Mouse (Mus musculus): ENCODE measurements around the gene Fcgr1. TPM values are rescaled to one million over a fixed set of nuclear protein-coding genes. Genes with fewer than 3 reads are reported as not detected.

Gene Fcgr1
- not detected for polyA plus RNA-seq (2017; shearing (Covaris generic))

GRCm38 (mm10) chr3:96293787-96294186, at the start of gene Fcgr1:
TSS of gene Fcgr1 (minus strand) at chr3:96293969.

GRCm38 (mm10) chr3:96269511-96270474, 24.0 kb downstream of the Fcgr1 start, which contains the start of gene Hist2h2bb:
TSS of gene Hist2h2bb (plus strand) at chr3:96269752.

GRCm38 (mm10) chr3:96268051-96268775, 25.6 kb downstream of the Fcgr1 start, which contains the start of gene Hist2h3b:
TSS of gene Hist2h3b (plus strand) at chr3:96268654.

GRCm38 (mm10) chr3:96262979-96263550, 30.7 kb downstream of the Fcgr1 start, which contains the start of gene Hist2h4:
TSS of gene Hist2h4 (minus strand) at chr3:96263311.

GRCm38 (mm10) chr3:96246427-96246856, 47.3 kb downstream of the Fcgr1 start, which contains the start of gene Hist2h3c1:
TSS of gene Hist2h3c1 (plus strand) at chr3:96246685.

GRCm38 (mm10) chr3:96245003-96245886, 48.5 kb downstream of the Fcgr1 start, which contains the start of gene Hist2h2aa1:
TSS of gene Hist2h2aa1 (plus strand) at chr3:96245497.

GRCm38 (mm10) chr3:96239949-96240798, 53.6 kb downstream of the Fcgr1 start, which contains the start of gene Hist2h2aa2:
TSS of gene Hist2h2aa2 (minus strand) at chr3:96240276.

GRCm38 (mm10) chr3:96238954-96239793, 54.6 kb downstream of the Fcgr1 start, which contains the start of gene Hist2h3c2:
TSS of gene Hist2h3c2 (minus strand) at chr3:96239127.

Other genes starting within 250 kb of the Fcgr1 start
- gene Vps45, start 235.5 kb downstream of the Fcgr1 start, polyA plus RNA-seq (2017; shearing (Covaris generic)), result 19.4 TPM
- 12.6 TPM for gene Otud7b, start 189.4 kb downstream of the Fcgr1 start, polyA plus RNA-seq (2017; shearing (Covaris generic))
- gene Mtmr11, start 132.0 kb downstream of the Fcgr1 start, polyA plus RNA-seq (2017; shearing (Covaris generic)), result 0.37 TPM
- 123 TPM for gene Sf3b4, start 121.6 kb downstream of the Fcgr1 start, polyA plus RNA-seq (2017; shearing (Covaris generic))
- gene Sv2a, start 112.8 kb downstream of the Fcgr1 start, polyA plus RNA-seq (2017; shearing (Covaris generic)), result 0.40 TPM
- gene Bola1, start 74.3 kb downstream of the Fcgr1 start, polyA plus RNA-seq (2017; shearing (Covaris generic)), result 7.2 TPM
- 1.2 TPM for gene Hist2h2ab, start 74.1 kb downstream of the Fcgr1 start, polyA plus RNA-seq (2017; shearing (Covaris generic))
- 9.3 TPM for gene Hist2h2ac, start 73.1 kb downstream of the Fcgr1 start, polyA plus RNA-seq (2017; shearing (Covaris generic))
- gene Hist2h2be, start 72.8 kb downstream of the Fcgr1 start, polyA plus RNA-seq (2017; shearing (Covaris generic)), result 1.2 TPM
- gene Hist2h3c2, start 54.8 kb downstream of the Fcgr1 start, polyA plus RNA-seq (2017; shearing (Covaris generic)), result not detected
- 35.5 TPM for gene Hist2h2aa2, start 53.7 kb downstream of the Fcgr1 start, polyA plus RNA-seq (2017; shearing (Covaris generic))
- not detected for gene Hist2h2aa1, start 48.5 kb downstream of the Fcgr1 start, polyA plus RNA-seq (2017; shearing (Covaris generic))
- gene Hist2h3c1, start 47.3 kb downstream of the Fcgr1 start, polyA plus RNA-seq (2017; shearing (Covaris generic)), result not detected
- 1.7 TPM for gene Hist2h4, start 30.7 kb downstream of the Fcgr1 start, polyA plus RNA-seq (2017; shearing (Covaris generic))
- gene Hist2h3b, start 25.3 kb downstream of the Fcgr1 start, polyA plus RNA-seq (2017; shearing (Covaris generic)), result 5.1 TPM
- 4.8 TPM for gene Hist2h2bb, start 24.2 kb downstream of the Fcgr1 start, polyA plus RNA-seq (2017; shearing (Covaris generic))
- not detected for gene BC107364, start 158.3 kb upstream of the Fcgr1 start, polyA plus RNA-seq (2017; shearing (Covaris generic))
- gene Hfe2, start 231.2 kb upstream of the Fcgr1 start, polyA plus RNA-seq (2017; shearing (Covaris generic)), result 0.44 TPM